Mouse (Mus musculus) stomach, embryonic 14.5 days (tissue): ENCODE measurements around the gene Nfatc3. TPM values are rescaled to one million over a fixed set of nuclear protein-coding genes. Genes with fewer than 3 reads are reported as not detected.

Experiments used
- ATAC-seq: fragments of 200-750 bp; cut with Nextera tagmentation; 2 replicates; pipeline ENCODE4 v1.8.0; 2017; ENCODE audit warnings: low read depth, moderate TSS enrichment; ENCODE audit not compliant: insufficient number of reproducible peaks, insufficient read depth, low FRiP score
- H3K27ac ChIP-seq: fragments of 300-500 bp; sonication (generic); 2 replicates; pipeline ENCODE4 v1.5.1; 2014; ENCODE audit warnings: mild to moderate bottlenecking, low read length, moderate library complexity, mixed read lengths
- H3K27me3 ChIP-seq: fragments of 300-500 bp; sonication (generic); 2 replicates; pipeline ENCODE4 v1.6.1; 2014; ENCODE audit warnings: low read length, control low read depth, mixed read lengths; ENCODE audit not compliant: control insufficient read depth, insufficient read depth
- H3K36me3 ChIP-seq: fragments of 300-500 bp; sonication (generic); 2 replicates; pipeline ENCODE4 v1.6.1; 2014; ENCODE audit warnings: mild to moderate bottlenecking, control low read depth, low read length, moderate library complexity, mixed read lengths; ENCODE audit not compliant: control insufficient read depth, insufficient read depth
- H3K4me1 ChIP-seq: fragments of 300-500 bp; sonication (generic); 2 replicates; pipeline ENCODE4 v1.6.1; 2014; ENCODE audit warnings: low read length, control low read depth, mixed read lengths; ENCODE audit not compliant: control insufficient read depth, insufficient read depth
- H3K4me2 ChIP-seq: fragments of 300-500 bp; sonication (generic); replicated peaks from 2 replicates; pipeline ENCODE4 v1.6.1; 2014; ENCODE audit warnings: low read depth, low read length, control low read depth
- H3K4me3 ChIP-seq: fragments of 300-500 bp; sonication (generic); 2 replicates; pipeline ENCODE4 v1.5.1; 2014; ENCODE audit warnings: low read depth, low read length, control low read depth
- H3K9ac ChIP-seq: fragments of 300-500 bp; sonication (generic); replicated peaks from 2 replicates; pipeline ENCODE4 v1.6.1; 2014; ENCODE audit warnings: low read depth, mild to moderate bottlenecking, control low read depth, low read length, moderate library complexity, mixed read lengths
- H3K9me3 ChIP-seq: fragments of 300-500 bp; sonication (generic); 2 replicates; pipeline ENCODE4 v1.6.1; 2016; ENCODE audit warnings: low read depth, low read length, control low read depth; ENCODE audit not compliant: control insufficient read depth
- WGBS: fragments of 180-500 bp; shearing (Covaris S2); extraction: QIAGEN DNeasy Blood & Tissue Kit; methylation state at CpG from one replicate; pipeline ENCODE4 v1.1.7; 2014; 5-methylcytosine and 5-hydroxymethylcytosine counted together
- polyA plus RNA-seq: library from polyadenylated mRNA; unstranded; fragments of >200 nt; fragmentation: Nextera tagmentation; extraction: Ambion mirVana; gene quantifications from 2 replicates; pipeline ENCODE4 v1.2.1, GENCODE M21; 2014

The Nfatc3 gene
- polyA plus RNA-seq, 1 experiment from 2014 or later, result 10.5 TPM

GRCm38 (mm10) chr8:106051068-106051467, 7.6 kb upstream of the Nfatc3 start:
- Histone ChIP-seq H3K27ac (no peak overlapping the region), H3K4me3 (no peak overlapping the region), H3K9me3 (no peaks in the 10 kb centered on the region), H3K4me1 (0 out of 2 replicates have a peak, but pooled peaks cover 4% of the 10 kb centered on the region), H3K27me3 (no peaks in the 10 kb centered on the region), H3K36me3 (peaks cover 8% of the 10 kb centered on the region), H3K4me2 (no peak overlapping the region), H3K9ac (no peak overlapping the region)
- 91% methylated on average over 3 of the region's 3 CpGs for WGBS
- ATAC-seq, result no peak

DNA sequence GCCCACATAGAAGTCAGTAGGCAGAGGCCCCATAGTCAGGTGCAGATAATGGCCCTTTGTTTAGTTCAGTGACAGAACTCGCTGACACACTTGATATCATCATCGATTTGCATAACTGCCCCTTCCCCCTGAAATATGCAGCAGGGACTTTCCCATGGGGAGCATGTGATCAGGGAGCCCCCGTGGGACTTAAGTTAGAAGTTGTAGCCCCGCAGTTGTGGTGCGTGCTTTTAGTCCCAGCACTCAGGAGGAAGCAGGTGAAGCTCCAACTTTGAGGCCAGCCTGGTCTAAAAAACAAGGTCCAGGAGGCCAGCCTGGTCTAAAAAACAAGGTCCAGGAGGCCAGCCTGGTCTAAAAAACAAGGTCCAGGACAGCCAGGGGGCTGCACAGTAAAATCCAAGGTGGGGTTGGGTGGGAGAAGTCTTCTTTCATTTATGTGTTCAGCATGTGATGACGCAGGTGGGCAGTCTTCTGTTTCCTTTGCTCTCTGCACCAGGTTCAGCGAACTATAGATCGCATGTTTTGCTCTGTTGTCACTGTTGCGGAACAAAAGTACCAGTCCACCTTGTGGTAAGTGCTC, 6.0 kb upstream of the Nfatc3 start:
- no peak for ATAC-seq
- Histone ChIP-seq H3K27me3 (no peaks in the 10 kb centered on the region), H3K4me1 (0 out of 2 replicates have a peak, but pooled peaks cover 4% of the 10 kb centered on the region), H3K36me3 (peaks cover 8% of the 10 kb centered on the region), H3K4me2 (no peak overlapping the region), H3K9ac (no peak overlapping the region), H3K9me3 (no peaks in the 10 kb centered on the region), H3K4me3 (no peak overlapping the region), H3K27ac (no peak overlapping the region)
- 86% methylated on average over 9 of the region's 9 CpGs for WGBS

GRCm38 (mm10) chr8:106054190-106054811, 4.3 kb upstream of the Nfatc3 start:
- Histone ChIP-seq H3K27ac (no peak overlapping the region; the same call in 1 of the 2 replicates), H3K27me3 (no peaks in the 10 kb centered on the region), H3K4me2 (no peak overlapping the region), H3K4me1 (0 out of 2 replicates have a peak, but pooled peaks cover 4% of the 10 kb centered on the region), H3K36me3 (peaks cover 8% of the 10 kb centered on the region), H3K9me3 (no peaks in the 10 kb centered on the region), H3K9ac (no peak overlapping the region), H3K4me3 (no peak overlapping the region)
- WGBS, result 48% methylated on average over 6 of the region's 6 CpGs
- ATAC-seq, result no peak

DNA sequence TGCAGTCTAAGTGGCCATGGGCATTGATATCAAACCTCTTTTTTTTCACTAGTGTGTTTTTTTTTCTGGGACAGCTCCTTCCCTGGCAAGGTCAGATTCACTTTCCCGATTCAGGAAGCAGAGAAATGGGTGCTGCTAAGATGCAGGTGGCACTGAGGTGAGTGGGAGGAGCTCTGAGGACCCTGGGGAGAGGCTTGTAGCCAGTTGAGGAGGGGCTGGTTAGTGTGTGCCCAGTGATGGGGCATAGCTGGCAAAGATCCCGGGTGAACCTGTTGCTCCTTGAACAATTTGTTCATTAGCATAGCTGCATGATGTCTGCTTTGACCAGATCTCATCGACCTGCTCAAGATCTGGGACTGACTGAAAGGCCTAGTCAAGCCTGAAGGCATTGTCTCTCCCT, 3.6 kb upstream of the Nfatc3 start:
- no peak for ATAC-seq
- H3K4me3 ChIP-seq, result no peak overlapping the region
- peaks cover 8% of the 10 kb centered on the region for H3K36me3 ChIP-seq
- H3K4me2 ChIP-seq, result no peak overlapping the region
- H3K9me3 ChIP-seq, result no peaks in the 10 kb centered on the region
- no peak overlapping the region for H3K9ac ChIP-seq
- no peaks in the 10 kb centered on the region for H3K27me3 ChIP-seq
- WGBS, result 67% methylated on average over 3 of the region's 3 CpGs
- H3K4me1 ChIP-seq, result 0 out of 2 replicates have a peak, but pooled peaks cover 4% of the 10 kb centered on the region
- no peak overlapping the region for H3K27ac ChIP-seq

DNA sequence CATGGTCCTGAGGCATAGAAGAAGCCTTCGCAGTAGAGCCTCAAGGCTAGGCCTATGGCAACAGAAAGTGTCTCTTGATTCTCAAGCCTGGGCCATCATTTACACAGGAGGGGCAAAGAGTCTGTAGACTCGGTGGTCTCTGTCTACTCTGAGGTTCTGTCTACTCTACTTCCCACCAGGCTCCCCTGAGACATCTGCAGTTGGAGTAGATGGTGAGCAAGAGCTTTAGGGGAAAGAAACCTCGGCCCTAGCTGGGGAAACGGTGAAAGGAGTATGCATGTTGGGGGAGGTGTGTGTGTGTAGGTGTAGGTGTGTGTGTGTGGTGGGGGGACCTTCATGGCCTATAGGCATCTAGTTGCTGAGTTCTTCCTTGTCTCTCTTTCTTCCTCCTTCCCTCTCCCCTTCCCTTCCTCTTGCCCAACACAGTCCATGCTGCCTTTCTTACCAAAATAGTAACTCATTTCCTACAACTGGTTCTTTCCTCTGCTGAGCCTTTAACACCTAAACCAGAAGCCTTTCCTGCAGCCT, 2.1 kb upstream of the Nfatc3 start:
- Histone ChIP-seq H3K27me3 (no peaks in the 10 kb centered on the region), H3K9ac (no peak overlapping the region), H3K27ac (no peak overlapping the region), H3K9me3 (no peaks in the 10 kb centered on the region), H3K4me2 (no peak overlapping the region), H3K4me1 (peaks cover 8% of the 10 kb centered on the region), H3K36me3 (peaks cover 8% of the 10 kb centered on the region), H3K4me3 (no peak overlapping the region)
- 90% methylated on average over 4 of the region's 4 CpGs for WGBS
- no peak for ATAC-seq

DNA sequence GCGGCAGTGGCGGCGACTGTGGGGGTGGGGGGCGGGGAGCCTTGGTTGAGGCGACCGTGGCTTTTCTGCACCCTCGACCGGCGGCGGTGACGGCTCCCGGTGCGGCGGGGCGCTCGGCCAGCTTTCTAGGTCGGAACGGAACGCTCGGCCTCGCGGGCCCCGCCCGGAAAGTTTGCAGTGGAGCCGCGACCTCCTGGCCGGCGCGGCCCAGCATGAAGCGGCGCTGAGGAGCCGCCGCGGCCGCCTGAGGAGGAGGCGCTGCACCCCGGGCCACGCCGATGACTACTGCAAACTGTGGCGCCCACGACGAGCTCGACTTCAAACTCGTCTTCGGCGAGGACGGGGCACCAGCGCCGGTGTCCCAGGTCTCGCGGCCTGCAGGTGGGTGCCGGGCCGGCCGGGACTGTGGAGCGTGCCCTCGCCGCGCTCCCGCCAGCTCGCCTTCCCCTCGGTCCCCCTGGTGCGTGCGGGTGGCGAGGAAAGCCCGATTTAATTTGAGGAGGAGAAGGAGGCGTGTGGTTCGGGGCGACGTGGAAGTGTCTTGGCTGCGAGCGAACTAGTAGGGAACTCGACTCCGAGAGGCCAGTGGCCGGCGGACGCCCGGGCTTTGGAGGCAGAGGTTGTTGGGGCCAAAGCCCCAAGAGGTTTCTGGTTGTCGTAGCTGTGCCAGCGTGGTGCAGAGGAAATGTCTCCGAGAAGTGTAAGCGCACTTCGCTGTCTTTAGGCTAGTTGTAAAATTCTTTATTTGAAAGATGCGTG, 1.2 kb downstream of the Nfatc3 start:
- Histone ChIP-seq H3K36me3 (no peaks in the 10 kb centered on the region), H3K4me3 (peak overlapping the region; percentile 72), H3K4me1 (peaks cover 13% of the 10 kb centered on the region), H3K4me2 (peak overlapping the region; percentile 48), H3K27ac (peak overlapping the region; percentile 96), H3K9ac (peak overlapping the region; percentile 89), H3K9me3 (no peaks in the 10 kb centered on the region), H3K27me3 (no peaks in the 10 kb centered on the region)
- under 1% methylated on average over 75 of the region's 83 CpGs for WGBS
- peak; percentile 79 for ATAC-seq

DNA sequence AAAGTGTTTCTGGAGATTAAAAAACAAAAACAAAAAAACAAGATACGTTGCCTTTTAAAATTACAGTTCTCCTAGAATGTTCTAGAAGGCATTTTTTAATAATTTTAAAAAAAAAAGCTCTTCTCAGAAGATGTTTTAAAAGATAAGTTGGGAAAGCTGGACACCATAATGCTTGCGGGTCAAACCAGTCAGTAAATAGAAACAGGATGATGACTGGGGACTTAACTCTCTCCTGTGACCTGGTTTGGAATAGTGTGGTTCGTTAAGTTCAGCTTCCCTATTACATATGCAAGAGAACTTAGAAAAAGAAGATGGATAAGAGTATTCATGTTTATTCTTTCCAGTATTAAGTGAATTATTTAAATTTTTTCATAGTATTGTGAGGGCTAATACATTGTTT, 1.9 kb downstream of the Nfatc3 start:
- no peak overlapping the region for H3K27ac ChIP-seq
- peaks cover 13% of the 10 kb centered on the region for H3K4me1 ChIP-seq
- no peaks in the 10 kb centered on the region for H3K36me3 ChIP-seq
- ATAC-seq, result no peak
- H3K27me3 ChIP-seq, result no peaks in the 10 kb centered on the region
- peak overlapping the region; percentile 72 for H3K4me3 ChIP-seq
- H3K9me3 ChIP-seq, result no peaks in the 10 kb centered on the region
- H3K4me2 ChIP-seq, result peak overlapping the region; percentile 48
- WGBS, result 4% methylated on average over 3 of the region's 3 CpGs
- H3K9ac ChIP-seq, result peak overlapping the region; percentile 89

DNA sequence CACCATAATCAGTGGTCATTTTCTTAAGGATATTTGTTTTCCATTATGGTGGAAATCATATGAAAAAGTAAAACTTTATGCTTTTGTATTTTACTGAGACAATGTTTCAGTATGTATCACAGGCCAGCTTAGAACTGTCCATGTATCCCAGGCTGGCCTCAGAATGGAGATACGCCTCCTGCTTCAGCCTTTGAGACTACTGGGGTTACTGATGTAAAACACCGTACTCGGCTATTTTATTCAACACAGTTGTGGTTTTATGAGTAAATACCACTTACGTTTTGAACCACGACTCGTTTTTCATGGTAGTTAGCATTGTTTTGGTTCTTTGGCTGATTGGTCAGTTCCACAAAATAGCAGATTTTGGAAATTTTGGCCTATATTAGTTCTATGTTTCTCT, 3.0 kb downstream of the Nfatc3 start:
- Histone ChIP-seq H3K27me3 (no peaks in the 10 kb centered on the region), H3K36me3 (no peaks in the 10 kb centered on the region), H3K4me3 (no peak overlapping the region), H3K4me1 (peaks cover 13% of the 10 kb centered on the region), H3K9me3 (no peaks in the 10 kb centered on the region), H3K27ac (no peak overlapping the region), H3K4me2 (peak overlapping the region; percentile 48), H3K9ac (no peak overlapping the region)
- ATAC-seq, result no peak
- 85% methylated on average over 6 of the region's 6 CpGs for WGBS
